Mouse (Mus musculus) embryo, embryonic 11.5 days (tissue): ENCODE results near the gene Larp7.

Experiments
- DNase-seq: peaks from one replicate; pipeline ENCODE4 v3.0.0-alpha.2; 2012; ENCODE audit warnings: low read depth, low spot score

Gene Larp7

GRCm38 (mm10) chr3:127512794-127513335 lies 40.3 kb downstream of the Larp7 start:
- DNase-seq: no peak

GRCm38 (mm10) chr3:127511786-127512746 lies 41.1 kb downstream of the Larp7 start:
- DNase-seq: no peak

- no peak for DNase-seq
Measured at GRCm38 (mm10) chr3:127507878-127508783, 45.0 kb downstream of the Larp7 start.

- DNase-seq: peak; percentile 32
Measured at GRCm38 (mm10) chr3:127498742-127499400, 54.3 kb downstream of the Larp7 start, which contains the start of gene Ank2. Gene Ank2, minus strand, starts transcription at chr3:127499350.

GRCm38 (mm10) chr3:127498197-127498741 lies 54.9 kb downstream of the Larp7 start:
- DNase-seq: no peak

- no peak for DNase-seq
Measured at GRCm38 (mm10) chr3:127492663-127493062, 60.5 kb downstream of the Larp7 start.

GRCm38 (mm10) chr3:127487302-127487701 lies 65.8 kb downstream of the Larp7 start:
- DNase-seq: no peak
